Mouse (Mus musculus) thymus, adult 2 months (tissue): ENCODE data around the gene Vps16. TPM values are rescaled to one million over a fixed set of nuclear protein-coding genes. Genes with fewer than 3 reads are reported as not detected.

Experiments
- DNase-seq: peaks from one replicate; pipeline ENCODE4 v3.0.0; 2021
- H3K27ac ChIP-seq: fragments of 200-500 bp; 2 replicates; pipeline ENCODE4 v1.5.1; 2012; ENCODE audit warnings: low read length, control low read depth; ENCODE audit not compliant: control insufficient read depth, insufficient read depth
- H3K27me3 ChIP-seq: fragments of 200-500 bp; 2 replicates; pipeline ENCODE4 v1.6.1; 2012; ENCODE audit warnings: mild to moderate bottlenecking, low read length, moderate library complexity, mixed read lengths; ENCODE audit not compliant: control insufficient read depth, insufficient read depth
- H3K36me3 ChIP-seq: fragments of 200-500 bp; 2 replicates; pipeline ENCODE4 v1.6.1; 2012; ENCODE audit warnings: mild to moderate bottlenecking, low read length, moderate library complexity; ENCODE audit not compliant: control insufficient read depth, insufficient read depth
- H3K4me1 ChIP-seq: fragments of 200-500 bp; replicated peaks from 2 replicates; pipeline ENCODE4 v1.6.1; 2012; ENCODE audit warnings: low read length; ENCODE audit not compliant: control insufficient read depth, insufficient read depth
- H3K4me3 ChIP-seq: fragments of 200-500 bp; 2 replicates; pipeline ENCODE4 v1.5.1; 2012; ENCODE audit warnings: mild to moderate bottlenecking, low read length, control low read depth, moderate library complexity; ENCODE audit not compliant: control insufficient read depth, insufficient read depth
- CTCF ChIP-seq: fragments of 200-500 bp; IDR thresholded peaks from 2 replicates; pipeline ENCODE4 v1.5.1; 2012; ENCODE audit warnings: mild to moderate bottlenecking, control low read depth, low read length, moderate library complexity, borderline replicate concordance; ENCODE audit not compliant: control insufficient read depth, poor library complexity, insufficient read depth; ENCODE audit errors: extremely low read depth
- POLR2A ChIP-seq: fragments of 200-500 bp; IDR thresholded peaks from 2 replicates; pipeline ENCODE4 v1.6.1; 2012; ENCODE audit warnings: mild to moderate bottlenecking, low read length, control low read depth, moderate library complexity; ENCODE audit not compliant: control insufficient read depth, poor library complexity, insufficient read depth; ENCODE audit errors: extremely low read depth
- WGBS: fragments of 180-500 bp; shearing (Covaris S2); methylation state at CpG from one replicate; pipeline ENCODE4 v1.1.7; 2018; 5-methylcytosine and 5-hydroxymethylcytosine counted together
- polyA plus RNA-seq: library from polyadenylated mRNA; depleted of rRNA; stranded (reverse); fragments of >200 nt; gene quantifications from 2 replicates; pipeline ENCODE4 v1.2.3, GENCODE M21; 2012; rRNA removed

Gene Vps16
- polyA plus RNA-seq, result 189 and 213 TPM in 2 replicates

GRCm38 (mm10) chr2:130424126-130424853 lies at the start of gene Vps16, which contains the start of gene Pced1a:
Gene Vps16, plus strand, starts transcription at chr2:130424339.
Gene Pced1a, minus strand, starts transcription at chr2:130424701.
- WGBS, result under 1% methylated on average over 58 of the region's 58 CpGs
- DNase-seq, result peak; percentile 91
- Histone ChIP-seq H3K4me3 (peak within 1 kb of the TSS; percentile 83), H3K4me1 (peaks cover 7% of the 10 kb centered on the region), H3K27ac (peak within 1 kb of the TSS; percentile 71), H3K27me3 (no peaks in the 10 kb centered on the region), H3K36me3 (no peaks in the 10 kb centered on the region)
- peak; percentile 82 for TF ChIP-seq CTCF
- TF ChIP-seq POLR2A, result peak; percentile 39

- Histone ChIP-seq H3K27ac (no peak overlapping the region), H3K4me3 (no peak overlapping the region), H3K4me1 (no peaks in the 10 kb centered on the region), H3K36me3 (no peaks in the 10 kb centered on the region), H3K27me3 (no peaks in the 10 kb centered on the region)
- TF ChIP-seq CTCF (no peak), POLR2A (no peak)
- WGBS, result 85% methylated on average over 4 of the region's 4 CpGs
- no peak for DNase-seq
These were observed 49.2 kb upstream of the Vps16 start for GRCm38 (mm10) chr2:130374951-130375350.

- DNase-seq, result no peak
- TF ChIP-seq POLR2A, result no peak
- TF ChIP-seq CTCF, result no peak
- H3K4me3 ChIP-seq, result no peak overlapping the region
- H3K4me1 ChIP-seq, result peaks cover 2% of the 10 kb centered on the region; the same call in 1 of the 2 replicates
- 49% methylated on average over 3 of the region's 3 CpGs for WGBS
- H3K27me3 ChIP-seq, result no peaks in the 10 kb centered on the region
- no peaks in the 10 kb centered on the region for H3K36me3 ChIP-seq
- no peak overlapping the region for H3K27ac ChIP-seq
These were observed 40.9 kb upstream of the Vps16 start for GRCm38 (mm10) chr2:130383205-130383604.

- Histone ChIP-seq H3K36me3 (no peaks in the 10 kb centered on the region), H3K4me3 (no peak overlapping the region), H3K27ac (no peak overlapping the region), H3K27me3 (no peaks in the 10 kb centered on the region), H3K4me1 (peaks cover 2% of the 10 kb centered on the region; the same call in 1 of the 2 replicates)
- DNase-seq, result peak; percentile 33
- TF ChIP-seq CTCF, result no peak
- TF ChIP-seq POLR2A, result no peak
- WGBS, result 51% methylated on average over 6 of the region's 6 CpGs
These were observed 40.2 kb upstream of the Vps16 start for GRCm38 (mm10) chr2:130383895-130384294.

- no peak overlapping the region for H3K4me3 ChIP-seq
- TF ChIP-seq POLR2A (no peak), CTCF (no peak)
- H3K27me3 ChIP-seq, result no peaks in the 10 kb centered on the region
- no peaks in the 10 kb centered on the region for H3K36me3 ChIP-seq
- DNase-seq, result no peak
- H3K27ac ChIP-seq, result no peak overlapping the region
- peaks cover 13% of the 10 kb centered on the region for H3K4me1 ChIP-seq
- 60% methylated on average over 1 of the region's 1 CpGs for WGBS
These were observed 37.9 kb upstream of the Vps16 start for GRCm38 (mm10) chr2:130386212-130386611.

GRCm38 (mm10) chr2:130388796-130389195 lies 35.3 kb upstream of the Vps16 start:
- H3K36me3 ChIP-seq, result no peaks in the 10 kb centered on the region
- 86% methylated on average over 2 of the region's 2 CpGs for WGBS
- peaks cover 18% of the 10 kb centered on the region for H3K4me1 ChIP-seq
- H3K4me3 ChIP-seq, result no peak overlapping the region
- TF ChIP-seq POLR2A (no peak), CTCF (no peak)
- H3K27me3 ChIP-seq, result no peaks in the 10 kb centered on the region
- H3K27ac ChIP-seq, result no peak overlapping the region
- DNase-seq, result peak; percentile 37
